Mouse (Mus musculus) heart, adult 2 months (tissue): ENCODE data around the gene Sept9.

Experiments
- CTCF ChIP-seq: fragments of 200-600 bp; IDR thresholded peaks from 2 replicates; pipeline ENCODE4 v1.8.1; 2022; ENCODE audit warnings: antibody characterized with exemption, mild to moderate bottlenecking, moderate library complexity
- EP300 ChIP-seq: fragments of 200-500 bp; IDR thresholded peaks from 2 replicates; pipeline ENCODE4 v1.6.1; 2011; ENCODE audit warnings: low read depth, low read length, control low read depth; ENCODE audit not compliant: insufficient read depth
- POLR2A ChIP-seq: fragments of 200-500 bp; IDR thresholded peaks from 2 replicates; pipeline ENCODE4 v1.6.1; 2011; ENCODE audit warnings: mild to moderate bottlenecking, low read depth, low read length, control low read depth; ENCODE audit not compliant: insufficient read depth

DNA sequence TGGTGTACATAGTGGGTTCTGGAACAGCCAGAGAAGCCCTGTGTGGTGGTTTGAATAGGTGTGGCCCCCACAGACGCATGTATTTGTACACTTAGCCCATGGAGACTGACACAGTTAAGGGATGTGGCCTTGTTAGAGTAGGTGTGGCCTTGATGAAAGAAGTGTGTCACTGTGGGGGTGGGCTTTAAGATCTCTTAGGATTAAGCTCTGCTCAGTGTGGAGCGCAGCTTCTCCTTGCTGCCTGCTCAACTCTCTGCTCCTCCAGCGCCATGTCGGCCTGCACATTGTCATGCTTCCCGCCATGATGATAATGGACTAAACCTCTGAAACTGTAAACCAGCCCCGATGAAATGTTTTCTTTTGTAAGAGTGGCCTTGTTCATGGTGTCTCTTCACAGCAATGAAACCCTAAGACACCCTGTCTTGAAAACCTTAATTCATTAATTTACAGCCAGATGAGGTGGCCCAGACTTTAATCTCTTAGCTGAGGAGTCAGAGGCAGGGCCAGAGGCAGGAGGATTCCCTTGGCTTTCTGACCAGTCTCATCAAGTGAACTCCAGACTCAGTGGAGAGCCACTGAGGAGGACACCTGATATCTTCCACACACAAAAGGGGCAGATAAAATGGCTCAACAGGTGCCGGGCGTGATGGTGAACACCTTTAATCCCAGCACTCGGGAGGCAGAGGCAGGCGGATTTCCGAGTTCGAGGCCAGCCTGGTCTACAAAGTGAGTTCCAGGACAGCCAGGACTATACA is 44.3 kb downstream of the Sept9 start:
- TF ChIP-seq CTCF (no peak), EP300 (no peak), POLR2A (no peak)
